Mouse (Mus musculus) ovary, postnatal 36 days (tissue): Measurements from ENCODE around the gene Pym1.
A peak's percentile ranks its signal among the peaks of the same experiment; 100 is the strongest.
"Not testable (repeated sequence)": the region's sequence is repeated elsewhere in the genome, so short reads cannot be mapped to it uniquely, and the experiment has no call there.

Source experiments
- DNase-seq: peaks from one replicate; pipeline ENCODE4 v3.0.0; 2022; ENCODE audit warnings: low spot score, mixed read lengths

Gene Pym1

DNA sequence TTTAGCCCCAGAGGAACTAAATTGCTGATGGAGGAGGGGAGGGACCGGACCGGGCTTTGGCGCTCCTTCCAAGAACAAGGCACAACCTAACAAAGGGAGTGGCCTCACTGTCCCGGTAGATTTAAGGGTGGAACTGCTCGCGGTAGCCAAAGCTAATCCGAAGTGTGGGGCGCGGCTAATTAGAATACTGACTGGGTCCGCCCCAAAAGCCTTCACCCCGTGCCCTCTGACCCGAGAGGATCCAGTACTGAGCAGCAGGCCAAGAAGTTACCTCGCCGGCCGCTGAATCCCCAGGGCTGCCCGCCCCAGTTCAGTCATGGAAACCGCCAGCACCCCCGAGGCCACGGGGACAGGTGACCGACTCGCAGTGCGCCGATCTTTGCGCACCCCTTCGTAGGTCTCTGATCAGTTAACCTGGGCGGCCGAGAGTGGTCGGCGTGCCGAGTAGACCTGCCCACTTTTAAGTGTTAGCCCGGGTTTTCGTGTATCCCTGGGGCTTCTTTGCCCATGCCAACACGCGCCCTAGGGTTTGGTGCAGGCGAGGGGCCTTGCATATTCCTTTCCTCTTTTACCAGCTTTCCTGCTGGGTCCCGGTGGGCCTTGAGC lies at the start of gene Pym1:
Pym1 (plus strand) TSS at position 244 of the 606 bp plus-strand sequence.
- DNase-seq, result peak; percentile 77

DNA sequence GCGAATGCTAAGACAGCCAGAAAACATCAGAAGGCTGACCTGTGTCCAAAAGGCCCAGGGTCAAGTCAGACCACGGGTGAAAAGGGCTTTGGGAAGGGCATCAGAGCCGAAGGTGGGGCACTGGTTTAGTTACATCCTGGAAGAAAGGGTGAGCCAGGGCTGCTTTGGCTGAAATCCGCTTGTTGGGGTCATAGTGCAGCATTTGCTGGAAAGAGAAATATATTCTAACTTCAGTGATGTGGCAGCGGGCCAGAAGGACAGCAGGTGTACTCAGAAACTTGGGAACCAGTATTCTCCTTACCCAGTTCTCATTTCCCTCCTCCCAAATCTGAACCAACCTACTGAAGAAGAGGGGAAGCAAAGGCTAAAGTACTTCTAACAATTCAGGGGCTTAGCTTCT lies 48.7 kb upstream of the Pym1 start:
- DNase-seq, result no peak

DNA sequence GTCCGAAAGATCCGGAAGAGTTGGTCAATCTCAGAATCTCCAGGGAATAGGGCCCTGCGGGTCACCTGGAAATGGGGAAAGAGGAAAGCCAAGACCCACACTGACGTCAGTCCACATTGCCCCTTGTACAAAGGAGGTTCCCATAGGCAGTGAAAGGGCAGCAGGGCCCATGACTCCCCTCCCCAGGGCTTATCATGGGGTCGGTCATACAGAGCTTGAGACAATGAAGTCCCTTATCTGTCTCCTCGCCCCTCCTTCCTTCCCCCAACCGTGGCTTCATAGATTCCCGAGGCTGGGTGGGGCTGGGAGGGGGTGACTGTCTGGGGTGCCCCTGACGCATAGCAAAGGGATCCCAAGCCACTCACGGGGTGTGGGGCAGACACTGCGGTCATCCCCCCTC lies 48.1 kb upstream of the Pym1 start:
- no peak for DNase-seq

DNA sequence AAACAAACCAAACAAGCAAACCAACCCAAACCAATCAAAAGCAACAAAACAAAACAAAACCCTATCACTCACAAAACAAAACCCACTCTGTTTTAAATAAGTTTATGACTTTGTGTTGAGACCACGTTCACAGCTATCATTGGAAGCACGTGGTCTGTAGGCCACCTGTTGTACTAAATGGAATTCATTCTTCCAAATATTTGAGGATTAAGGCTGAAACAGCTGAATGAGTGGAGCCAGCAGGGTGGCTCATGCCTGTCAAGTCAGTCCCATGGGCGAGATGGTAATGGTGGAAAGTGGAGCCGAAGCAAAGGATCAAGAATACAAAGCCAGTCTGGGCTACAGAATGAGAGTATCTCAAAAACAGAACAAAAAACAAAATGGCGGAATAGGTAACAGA lies 47.0 kb upstream of the Pym1 start:
- no peak for DNase-seq

DNA sequence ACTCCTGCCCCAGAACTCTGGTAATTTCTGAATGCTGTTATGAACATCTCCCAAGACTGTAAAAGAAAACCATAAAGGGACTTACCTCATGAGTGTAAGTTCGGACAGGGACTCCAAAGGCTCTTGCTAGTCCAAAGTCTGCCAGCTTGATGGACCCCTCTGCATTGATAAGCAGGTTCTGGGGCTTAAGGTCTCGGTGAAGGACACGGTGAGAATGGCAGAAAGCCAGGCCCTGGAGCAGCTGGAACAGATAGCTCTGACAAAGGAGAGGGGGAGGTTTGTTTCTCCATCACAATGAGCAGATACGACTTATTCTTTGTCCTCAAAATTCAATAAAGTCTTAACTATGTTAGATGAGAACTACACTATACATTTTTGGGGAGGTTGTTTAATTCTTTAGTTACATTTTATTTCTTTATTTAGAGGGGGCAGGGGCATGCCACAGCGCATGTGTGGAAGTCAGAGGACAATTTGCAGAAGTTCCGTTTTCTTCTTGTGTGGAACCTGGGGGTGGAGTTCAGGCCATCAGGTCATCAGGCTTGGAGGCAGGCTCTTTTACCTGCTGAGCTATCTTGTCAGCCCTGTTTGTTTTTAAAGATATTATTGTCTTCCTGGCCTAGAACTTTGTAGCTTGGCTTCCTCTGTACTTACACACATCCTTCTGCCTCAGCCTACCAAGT lies 45.2 kb upstream of the Pym1 start:
- peak; percentile 38 for DNase-seq

DNA sequence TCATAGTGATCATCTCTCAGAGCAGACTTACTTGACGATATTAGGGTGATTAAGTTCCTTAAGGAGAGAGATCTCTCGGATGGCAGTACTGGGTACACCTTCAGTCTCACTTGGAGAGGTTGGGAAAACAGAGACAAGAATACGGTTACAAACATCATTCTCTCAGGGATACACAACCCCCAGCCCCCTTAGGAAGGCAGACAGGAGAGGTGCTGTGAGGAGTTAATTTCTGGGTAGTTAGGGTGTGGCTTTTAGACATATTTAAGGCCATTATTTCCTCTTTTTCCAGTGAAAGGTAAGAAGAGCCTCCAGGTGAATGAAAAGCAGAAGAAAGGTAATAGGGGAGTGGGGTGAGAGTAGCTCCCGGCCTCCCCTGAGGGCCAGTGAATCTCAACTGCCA lies 43.8 kb upstream of the Pym1 start, which contains the start of gene Pmel:
Pmel (plus strand) TSS at position 301 of the 400 bp plus-strand sequence.
- DNase-seq, result no peak

DNA sequence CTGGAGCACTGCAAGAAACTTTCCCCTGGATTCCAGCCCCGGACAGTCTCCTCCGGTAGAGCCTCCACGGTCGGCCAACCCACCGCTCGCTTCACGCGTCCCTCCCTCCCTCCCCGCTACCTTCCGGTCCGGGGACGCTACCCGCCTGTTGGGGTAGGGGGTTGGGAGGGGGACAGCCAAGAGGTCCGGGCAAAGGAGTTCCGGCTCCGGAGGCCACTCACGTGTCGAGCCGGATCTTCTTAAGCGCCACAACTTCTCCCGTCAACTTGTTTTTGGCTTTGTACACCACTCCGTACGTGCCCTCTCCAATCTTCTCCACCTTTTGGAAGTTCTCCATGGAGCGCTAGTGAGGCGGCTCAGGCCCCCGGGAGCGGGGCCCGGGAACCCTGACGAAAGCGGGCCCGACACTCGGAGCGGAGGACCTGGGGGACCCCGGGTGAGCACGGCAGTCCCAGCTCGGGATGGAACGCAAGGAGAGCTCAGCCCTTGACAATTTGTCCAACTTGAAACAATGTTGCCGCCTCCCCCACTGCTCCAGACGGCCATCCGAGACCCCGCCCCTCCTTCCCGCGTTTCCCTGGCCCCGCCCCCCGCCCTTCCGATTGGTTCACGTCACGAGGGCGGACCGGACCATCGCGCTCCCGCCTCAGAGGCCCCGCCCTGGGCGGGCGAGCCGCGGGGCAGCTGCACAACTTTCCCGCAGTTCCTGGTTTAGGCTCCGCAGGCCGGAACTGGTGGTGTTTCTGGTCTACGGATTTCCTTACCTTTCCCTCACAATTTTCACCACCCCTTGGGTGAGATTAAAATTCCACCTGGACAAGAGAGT lies 43.0 kb upstream of the Pym1 start, which contains the start of gene Cdk2:
Cdk2 (minus strand) TSS at position 541 of the 826 bp plus-strand sequence.
- peak; percentile 94 for DNase-seq

DNA sequence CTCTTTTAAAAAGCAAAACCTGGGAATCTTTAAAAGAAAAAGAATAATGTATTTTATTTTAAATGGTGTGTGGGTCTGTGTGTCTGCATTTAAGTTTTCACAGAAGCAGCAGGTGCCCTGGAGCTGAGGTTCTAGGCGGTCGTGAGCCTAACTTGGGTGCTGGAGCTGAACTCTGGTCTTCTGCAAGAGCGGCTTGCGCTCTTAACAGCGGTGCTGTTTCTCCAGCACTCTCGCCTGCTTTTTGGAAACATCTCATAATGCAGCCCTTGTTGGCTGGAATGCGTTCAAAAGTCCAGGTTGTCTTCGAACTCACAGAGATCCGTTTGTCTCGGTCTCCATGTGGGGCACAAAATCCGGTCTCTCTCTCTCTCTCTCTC lies 42.4 kb upstream of the Pym1 start:
- DNase-seq, result peak; percentile 19

DNA sequence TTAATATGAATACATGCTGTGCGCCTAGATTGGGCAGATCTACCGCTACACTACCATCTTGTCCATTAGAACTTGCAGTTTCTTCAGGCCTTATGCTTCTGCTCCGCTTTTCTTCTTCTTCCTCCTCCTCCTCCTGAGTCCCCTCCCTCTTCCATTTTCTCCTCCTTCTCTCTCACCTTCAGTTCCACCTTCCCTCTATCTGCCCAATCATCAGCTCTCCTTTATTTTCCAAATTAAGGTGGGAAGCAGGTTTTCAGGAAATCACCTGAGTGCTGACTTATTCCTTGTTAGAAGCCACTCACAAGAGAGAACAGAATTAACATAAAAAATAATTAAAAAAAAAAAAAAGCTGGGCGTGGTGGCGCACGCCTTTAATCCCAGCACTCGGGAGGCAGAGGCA lies 36.4 kb upstream of the Pym1 start:
- DNase-seq, result not testable (repeated sequence)

DNA sequence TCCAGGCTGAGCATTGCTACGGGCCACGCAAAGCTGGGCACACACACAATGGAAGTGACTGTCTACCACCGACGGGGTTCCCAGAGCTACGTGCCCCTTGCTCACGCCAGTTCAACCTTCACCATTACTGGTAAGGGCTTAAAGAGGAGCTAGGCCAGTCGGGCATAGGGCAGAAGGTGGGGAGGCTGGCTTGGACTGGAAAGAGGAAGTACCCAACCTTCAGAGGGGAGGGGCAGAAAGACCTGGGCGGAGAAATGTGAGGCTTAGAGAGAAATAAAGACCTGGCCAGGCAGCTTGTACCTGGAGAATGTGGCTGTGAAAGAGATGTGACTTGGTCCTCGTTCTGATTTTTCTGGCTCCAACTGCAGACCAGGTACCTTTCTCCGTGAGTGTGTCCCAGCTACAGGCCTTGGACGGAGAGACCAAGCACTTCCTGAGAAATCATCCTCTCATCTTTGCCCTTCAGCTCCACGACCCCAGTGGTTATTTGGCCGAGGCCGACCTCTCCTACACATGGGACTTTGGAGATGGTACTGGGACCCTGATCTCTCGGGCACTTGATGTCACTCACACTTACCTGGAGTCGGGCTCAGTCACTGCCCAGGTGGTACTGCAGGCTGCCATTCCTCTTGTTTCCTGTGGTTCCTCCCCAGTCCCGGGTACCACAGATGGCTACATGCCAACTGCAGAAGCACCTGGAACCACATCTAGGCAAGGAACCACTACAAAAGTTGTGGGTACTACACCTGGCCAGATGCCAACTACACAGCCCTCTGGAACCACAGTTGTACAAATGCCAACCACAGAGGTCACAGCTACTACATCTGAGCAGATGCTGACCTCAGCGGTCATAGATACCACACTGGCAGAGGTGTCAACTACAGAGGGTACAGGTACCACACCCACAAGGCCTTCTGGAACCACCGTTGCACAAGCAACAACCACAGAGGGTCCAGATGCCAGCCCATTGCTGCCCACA lies 31.8 kb upstream of the Pym1 start:
- no peak for DNase-seq

DNA sequence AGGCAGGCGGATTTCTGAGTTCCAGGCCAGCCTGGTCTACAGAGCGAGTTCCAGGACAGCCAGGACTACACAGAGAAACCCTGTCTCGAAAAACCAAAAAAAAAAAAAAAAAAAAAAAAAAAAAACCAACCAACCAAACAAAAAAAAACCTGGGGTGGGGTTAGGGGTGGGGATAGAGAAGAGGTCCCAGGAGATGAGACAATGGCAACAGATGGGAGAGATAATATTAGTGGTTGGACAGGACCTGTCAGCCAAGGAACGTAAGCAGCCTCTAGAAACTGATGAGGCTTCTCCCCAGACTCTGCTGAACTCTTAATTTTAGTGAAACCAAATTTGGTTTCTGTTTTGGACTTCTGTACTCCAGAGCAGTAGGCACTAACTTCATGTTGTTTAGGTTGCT lies 22.2 kb upstream of the Pym1 start:
- DNase-seq, result not testable (repeated sequence)

DNA sequence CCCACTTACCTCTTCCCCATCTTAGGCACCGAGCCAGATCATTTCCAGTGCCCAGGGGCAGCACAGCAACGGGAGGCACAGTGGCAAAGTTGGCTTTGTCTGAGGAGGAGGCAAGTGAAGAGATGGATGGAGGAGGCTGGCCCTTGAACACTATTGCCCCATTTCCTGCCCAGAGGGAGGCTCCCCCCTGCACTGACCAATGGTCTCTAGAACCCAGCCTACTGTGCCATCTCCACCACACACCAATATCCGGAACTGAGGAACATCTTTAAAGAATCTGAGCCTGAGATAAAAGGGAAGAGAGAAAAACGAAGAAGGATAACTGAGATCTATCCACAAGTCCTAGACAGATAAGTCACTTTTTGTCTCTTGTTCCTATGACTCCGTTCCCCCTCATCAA lies 19.6 kb upstream of the Pym1 start:
- no peak for DNase-seq

DNA sequence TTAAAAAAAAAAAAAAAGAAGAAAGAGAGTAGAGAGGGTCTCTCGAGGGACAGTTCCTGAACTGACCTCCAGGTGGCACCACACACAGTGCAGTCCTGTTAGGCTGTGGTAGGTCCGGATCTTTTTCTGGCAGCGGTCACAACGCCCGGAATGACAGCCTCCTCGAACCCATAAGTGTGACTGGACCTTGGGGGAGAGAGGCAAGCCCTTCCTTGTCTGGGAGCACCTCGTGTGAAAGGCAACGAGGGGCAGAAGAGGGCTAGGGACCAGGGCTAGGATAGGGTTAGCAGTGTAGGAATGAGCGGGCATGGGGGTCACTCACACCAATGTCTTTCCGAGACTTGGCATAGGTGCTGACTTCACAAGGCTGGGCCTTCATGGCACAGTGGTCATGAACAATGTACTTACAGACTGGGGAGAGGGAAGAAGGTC lies 16.7 kb upstream of the Pym1 start:
- DNase-seq, result peak; percentile 71

DNA sequence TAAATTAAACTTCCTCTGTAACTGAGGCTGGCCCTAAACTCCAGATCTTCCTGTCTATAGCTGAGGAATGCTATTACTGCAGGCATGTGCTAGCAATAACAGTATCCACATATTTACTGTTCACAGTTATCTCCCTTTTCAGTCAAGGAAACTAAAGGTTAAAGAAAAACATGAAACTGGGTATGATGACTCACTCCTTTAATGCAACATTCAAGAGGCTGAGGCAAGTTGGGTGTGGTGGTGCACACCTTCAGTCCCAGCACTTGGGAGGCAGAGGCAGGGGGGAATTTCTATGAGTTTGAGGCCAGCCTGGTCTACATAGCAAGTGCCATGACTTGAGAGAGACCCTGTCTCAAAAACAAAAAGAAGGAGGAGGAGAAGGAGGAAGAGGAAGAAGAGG lies 15.7 kb upstream of the Pym1 start:
- DNase-seq, result no peak

DNA sequence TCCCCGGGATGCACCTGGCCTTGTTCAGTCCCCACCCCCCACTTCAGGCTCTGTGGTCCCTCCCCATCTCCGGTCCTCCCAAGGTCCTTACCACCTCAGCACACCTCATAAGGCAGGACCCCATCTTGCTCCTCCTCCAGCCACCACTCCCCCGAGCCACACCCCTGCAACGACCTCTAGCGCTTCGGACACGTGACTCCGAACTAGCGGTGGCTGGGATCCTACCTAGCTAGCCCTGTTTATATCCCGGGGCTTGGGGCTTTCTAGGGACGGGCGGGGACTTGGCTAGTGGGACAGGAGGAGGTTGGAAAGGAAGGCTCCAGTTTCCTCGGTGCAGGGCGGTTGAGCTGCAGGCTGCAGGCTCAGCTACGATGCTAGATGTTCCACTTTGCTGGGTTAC lies 10.3 kb upstream of the Pym1 start:
- no peak for DNase-seq

DNA sequence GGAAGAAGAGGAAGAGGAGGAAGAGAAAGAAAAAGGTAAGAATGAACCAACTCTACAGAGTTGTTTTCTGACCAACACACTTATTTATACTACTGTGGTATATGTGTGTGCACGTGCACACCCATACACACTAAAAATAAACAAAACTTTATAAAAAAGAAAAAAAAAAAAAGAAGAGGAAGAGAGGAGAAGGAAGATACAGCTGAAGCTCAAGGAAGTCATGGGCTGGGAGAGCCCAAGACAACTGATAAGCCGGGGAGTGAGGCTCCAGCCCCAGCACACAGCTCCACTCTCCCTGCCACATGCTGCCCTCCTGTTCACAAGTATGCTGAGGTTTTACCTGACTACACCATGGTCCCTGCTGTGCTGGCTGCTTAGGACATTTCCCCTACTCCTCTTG lies 7.4 kb upstream of the Pym1 start:
- no peak for DNase-seq

DNA sequence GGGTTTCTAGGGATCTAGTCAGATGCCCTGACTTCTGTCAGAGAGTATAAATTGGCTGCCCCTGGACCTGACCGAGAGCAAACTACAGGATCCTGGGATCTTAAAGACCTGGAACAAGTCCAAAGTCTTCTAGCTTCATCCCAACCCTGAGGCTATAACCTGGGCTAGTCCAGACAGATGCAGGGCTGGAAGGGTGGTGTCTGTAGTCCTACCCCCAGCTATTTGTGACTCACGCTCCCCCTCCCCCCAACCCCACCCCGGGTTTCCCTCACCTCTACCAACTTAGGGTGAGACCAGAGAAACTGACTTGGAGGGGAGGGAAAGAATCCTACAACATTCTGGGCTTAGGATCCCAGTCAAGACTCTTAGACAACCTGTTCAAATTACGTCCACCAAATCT lies 5.1 kb upstream of the Pym1 start:
- no peak for DNase-seq

DNA sequence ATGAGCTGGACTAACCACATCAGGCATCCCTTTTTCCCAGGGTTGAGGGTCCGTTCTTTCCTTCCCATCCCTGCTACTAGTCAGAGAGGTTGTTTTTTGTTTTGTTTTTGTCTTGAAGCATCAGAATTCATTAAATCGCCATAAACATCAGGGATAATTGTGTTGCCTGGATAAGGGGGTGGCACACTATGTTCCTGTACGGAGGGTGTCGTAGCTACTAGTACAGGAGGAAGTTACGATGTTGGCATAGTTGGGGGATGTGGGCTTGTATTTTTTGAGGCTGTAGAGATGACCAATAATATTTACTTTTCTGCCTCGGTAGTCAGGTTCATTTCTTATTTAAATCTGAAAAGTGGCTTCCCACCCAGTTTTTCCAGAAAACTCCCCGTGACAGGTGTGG lies 4.5 kb upstream of the Pym1 start:
- DNase-seq, result no peak

DNA sequence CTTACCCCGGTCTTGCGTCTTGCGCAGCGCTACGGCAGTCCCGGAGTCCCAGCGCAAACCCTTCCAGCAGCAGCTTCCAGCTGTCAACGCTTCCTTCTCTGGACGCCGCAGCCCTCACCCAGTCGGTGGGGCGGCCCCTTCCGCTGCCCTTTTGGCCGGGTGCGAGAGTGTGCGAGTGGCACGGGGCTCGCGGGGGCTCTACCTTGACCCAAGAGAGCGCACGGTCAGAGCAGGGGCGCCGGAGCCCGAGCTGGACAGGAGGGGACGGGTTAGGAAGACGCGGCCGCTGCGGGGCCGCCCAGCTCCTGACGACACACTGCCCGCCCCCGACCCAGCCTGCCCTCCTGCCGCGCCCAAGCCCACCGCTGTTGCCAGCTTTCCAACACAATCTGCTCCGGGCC lies 3.9 kb upstream of the Pym1 start:
- peak; percentile 59 for DNase-seq

DNA sequence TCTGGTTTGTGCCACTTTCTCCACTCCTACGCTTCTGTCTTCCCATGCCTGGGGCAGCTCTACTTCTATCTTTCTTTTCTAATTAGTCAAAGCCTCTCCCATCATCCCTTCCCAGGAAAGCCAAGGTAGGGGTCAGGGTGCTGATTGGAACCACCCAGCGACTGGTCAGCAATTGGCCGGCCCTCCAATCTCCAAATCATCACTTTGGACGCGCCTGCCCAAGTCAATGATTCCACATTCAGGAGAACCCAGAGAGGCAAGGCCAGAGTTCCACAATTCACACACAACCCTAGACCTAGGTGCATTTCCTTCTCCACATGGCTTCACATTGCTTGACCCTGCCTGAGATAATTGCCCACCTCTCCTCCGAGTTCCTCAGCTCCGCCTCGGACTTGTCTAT lies 3.5 kb upstream of the Pym1 start:
- DNase-seq, result no peak

DNA sequence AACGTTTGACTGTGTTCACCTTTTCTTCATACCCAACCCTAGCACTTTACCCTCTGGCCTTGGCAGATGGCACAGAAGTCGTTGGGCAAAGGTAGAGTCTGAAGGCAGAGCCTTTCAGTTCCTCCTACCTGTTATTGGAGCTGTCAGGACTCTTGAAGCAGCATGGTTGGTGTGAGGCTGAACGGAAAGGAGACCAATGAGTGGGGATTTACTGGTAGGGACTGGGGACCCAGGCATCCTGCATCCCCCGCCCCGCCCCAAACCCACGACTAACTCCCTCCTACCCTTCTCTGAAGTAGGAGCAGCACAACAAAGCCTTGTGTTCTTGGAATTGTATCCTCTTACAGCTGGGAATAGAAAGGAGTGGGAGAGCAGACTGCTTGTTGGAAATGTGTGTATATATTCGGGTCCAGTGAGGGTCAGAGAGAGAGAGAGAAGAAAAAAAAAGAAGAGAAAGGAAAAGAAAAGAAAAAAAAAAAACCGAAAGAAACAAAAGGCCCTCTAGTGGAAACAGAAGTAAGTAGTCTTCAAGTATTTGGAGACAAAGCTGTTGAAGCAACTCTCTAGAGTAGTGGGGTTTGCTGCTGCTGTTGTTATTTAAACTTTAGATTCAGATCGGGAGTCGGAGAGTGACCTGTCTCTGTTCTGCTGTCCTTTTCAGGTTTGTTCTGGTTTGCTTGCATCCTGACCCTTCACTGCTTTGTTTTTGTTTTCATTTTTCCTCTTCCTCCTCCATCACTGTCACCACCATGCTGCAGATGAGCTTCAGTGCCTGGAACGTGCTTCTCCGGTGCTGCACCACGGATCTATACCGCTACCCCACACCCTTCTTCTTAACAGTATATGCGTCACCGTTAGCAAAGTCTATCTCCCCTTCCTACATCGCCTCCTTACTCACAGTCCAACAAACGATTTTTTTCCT lies 2.7 kb upstream of the Pym1 start, which contains the start of gene Dgka:
Dgka (minus strand) TSS at position 176 of the 922 bp plus-strand sequence.
- no peak for DNase-seq
